Mouse (Mus musculus) embryo, embryonic 11 days (tissue): ENCODE results near the gene Bcas1.

Experiments
- DNase-seq: peaks from one replicate; pipeline ENCODE4 v3.0.0-alpha.2; 2015

The Bcas1 gene

DNA sequence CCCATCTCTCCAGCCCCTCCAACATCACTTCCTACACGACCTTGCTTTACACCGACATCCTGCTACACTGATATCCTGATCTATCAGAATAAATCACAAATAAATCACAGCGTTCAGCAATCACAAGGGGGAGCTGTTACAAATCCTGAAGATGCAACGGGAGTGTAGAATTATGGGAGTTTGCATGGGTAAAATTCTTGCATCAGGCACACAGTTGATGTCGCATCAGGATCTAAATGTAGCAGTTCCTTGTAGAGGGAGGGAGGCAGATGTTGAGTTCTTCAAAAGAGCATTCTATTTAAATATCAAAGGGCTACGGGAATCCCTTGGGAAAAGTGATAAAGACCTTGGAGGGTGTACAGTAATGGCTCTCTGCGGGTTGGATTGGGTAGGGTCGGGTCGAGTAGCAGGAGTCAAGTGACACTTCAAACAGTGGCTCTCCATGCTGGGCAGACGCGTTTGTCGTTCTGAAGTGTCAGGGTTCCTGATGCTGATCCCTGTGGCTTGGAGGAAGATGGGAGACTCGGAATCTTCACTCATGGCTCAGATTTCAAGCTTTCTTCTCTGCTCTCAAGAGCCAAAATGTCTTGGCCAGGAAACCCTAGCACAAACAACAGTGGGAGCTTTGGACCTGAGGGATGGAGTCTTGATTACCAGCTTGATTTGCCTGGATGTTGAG is 16.0 kb downstream of the Bcas1 start:
- DNase-seq, result peak; percentile 50

DNA sequence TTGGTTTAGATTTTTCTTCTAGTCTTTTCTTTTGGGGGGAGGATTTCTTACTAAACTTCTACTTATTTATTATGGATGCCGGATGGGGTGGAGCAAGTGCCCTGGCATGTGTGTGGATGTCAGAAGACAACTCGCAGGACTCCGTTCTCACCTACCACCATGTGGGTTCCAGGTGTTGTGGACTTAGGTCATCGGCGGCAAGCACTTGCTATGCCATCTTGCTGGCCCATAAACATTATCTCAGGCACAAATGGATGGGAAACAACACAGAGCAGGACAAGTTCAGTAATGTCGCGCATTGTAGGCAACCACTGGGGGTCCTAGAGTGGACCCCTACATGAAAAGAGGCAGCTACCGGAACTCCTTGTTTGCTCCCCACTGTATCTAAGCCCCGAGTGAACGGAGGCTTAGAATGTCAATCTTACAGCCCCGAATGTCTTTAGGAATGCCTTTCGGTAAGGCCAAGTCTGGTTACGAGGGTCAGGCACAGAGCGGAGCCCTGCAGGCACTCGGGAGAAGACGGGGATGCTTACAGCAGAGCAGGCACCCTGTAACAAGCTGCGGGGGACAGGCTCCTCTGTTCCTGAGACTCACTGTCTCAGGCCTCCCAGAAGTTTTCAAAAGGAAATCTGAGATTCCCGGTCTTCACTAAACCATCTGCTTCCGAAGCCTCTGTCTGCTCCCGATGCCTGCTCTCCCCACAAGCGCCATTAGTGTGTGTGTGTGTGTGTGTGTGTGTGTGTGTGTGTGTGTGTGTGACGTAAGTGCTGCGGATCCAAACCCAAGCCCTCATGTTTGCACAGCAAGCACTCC is 16.8 kb downstream of the Bcas1 start:
- peak; percentile 29 for DNase-seq

DNA sequence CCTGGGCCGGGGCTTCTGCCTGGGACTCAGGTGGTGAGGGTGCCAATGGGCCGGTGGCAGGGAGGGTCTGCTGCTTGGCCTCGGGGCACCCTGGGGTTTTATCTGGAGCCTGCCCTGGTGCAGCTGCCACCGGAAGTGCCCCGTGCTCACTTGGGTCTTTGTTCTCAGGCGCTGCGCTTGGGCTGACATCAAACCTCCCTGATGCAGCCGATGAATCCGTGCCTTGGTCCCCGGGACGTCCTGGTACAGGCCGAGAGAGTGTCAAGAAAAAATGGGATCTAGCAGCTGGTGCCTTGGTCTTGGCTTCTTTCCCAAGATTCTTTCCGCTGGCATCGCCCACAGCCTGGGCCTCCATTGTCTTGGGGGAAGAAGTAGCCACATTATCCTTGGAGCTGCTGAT is 21.2 kb downstream of the Bcas1 start:
- DNase-seq, result no peak

DNA sequence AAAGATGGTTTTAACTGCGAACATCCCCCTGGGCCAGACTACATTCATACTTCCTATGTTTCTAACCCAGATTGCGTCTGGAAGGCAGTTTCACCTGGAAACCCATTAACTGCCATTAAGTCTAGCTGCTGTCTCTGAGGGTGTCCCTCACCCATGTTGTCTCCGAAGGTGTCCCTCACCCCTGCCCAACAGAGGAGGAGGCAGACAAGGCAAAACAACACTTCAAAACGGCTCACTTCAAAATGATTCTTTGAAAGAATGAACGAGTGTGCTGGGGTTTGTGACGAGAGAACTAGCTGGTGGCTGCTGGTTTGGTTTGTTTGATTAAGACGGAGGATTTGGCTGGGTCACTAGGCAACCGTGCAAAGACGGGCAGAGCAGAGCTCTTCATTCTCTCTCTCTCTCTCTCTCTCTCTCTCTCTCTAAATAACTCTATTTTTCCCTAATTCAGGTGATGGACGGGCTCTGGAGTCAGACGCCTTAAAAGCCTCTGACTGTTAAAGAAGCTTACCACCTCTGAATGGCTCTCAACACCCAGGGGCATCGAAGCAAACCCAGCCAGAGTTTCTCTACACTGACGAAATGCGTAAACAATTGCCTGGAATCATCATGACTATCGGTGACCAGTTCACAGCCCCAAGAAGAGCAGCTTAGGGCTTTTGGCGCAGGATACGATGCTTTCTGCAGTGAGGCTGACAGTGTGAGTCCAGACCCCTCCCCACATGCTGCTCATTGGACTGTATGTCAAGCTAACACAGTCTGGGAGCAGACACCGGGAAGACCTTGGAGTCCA is 22.7 kb downstream of the Bcas1 start:
- peak; percentile 53 for DNase-seq

DNA sequence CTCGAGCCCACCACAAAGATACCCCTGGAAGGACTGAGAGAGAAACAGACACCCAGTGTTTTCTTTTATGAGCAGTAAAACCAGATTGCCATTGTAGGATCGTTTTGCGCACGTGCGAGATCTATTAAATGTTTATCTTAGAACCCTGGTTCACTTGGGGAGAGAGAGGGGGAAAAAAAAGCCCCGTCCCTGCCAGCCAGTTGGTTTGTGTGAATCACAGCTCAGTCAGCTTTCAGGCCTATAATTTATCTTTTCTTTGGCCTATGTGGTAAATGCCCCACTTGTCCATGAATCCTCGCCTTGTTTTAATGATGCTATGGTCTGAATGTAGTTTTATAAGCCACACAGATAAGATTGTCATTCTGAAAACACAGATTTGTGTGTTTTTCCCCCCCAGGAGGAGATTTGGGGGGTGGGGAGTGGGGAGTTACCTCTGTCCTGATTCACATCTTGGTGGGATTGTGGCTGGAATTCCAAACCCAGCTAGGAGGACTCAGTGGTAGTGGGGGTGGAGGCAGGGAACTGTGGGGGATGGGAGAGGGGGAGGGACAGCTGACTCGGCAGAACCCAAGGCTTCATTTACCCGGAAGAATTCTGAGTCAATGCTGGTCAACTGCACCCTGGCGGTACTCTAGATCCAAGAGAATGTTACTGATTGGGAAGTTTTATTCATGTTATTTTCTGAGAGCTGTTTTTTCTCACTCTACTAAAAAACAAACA is 23.8 kb downstream of the Bcas1 start:
- DNase-seq, result peak; percentile 56

DNA sequence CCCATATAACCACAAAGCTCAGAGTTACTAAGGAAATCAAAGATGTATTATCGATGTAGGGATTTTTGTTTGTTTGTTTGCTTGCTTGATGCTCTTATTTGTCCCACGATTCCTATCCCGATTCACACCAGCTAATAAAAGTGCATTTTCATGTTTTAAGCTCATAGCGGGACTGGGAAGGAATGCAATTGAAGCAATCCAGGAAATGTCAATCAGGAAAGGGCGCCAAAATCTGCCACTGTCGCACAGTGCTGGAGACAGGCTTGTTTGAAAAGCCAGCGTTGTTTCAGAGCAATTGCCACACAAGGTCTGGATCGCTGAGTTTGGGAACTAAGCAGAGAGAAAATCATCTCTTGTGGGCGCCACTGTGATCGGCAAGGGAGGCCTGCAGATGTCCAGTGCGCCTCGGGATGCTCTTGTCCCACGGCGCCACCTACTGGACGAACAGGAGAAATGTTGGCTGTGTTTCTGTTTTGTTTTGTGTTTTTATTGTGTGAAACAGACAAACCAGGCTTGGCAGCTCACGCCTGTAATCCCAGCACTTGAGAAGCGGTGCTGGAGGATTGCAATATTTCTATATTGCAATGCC is 26.3 kb downstream of the Bcas1 start:
- DNase-seq, result peak; percentile 89

DNA sequence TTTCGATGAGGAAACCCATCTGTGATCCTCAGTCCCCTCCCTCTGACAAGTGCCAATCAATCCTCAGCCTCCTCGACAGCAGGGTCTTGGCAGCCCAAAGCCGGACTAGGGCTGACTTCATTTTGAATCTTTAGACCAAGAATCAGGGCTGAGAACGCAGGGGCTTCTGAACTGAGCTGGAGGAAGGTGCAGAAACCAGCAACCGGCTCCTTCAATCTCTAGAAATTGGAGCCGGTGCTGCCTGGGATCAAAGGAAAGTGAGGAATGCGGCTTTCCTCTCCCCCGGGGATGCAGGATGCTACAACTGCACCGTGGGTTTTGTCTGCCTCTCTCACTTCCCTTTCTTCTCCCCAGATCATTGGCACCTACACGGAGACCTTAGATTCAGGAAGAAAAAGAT is 27.0 kb downstream of the Bcas1 start:
- peak; percentile 55 for DNase-seq

DNA sequence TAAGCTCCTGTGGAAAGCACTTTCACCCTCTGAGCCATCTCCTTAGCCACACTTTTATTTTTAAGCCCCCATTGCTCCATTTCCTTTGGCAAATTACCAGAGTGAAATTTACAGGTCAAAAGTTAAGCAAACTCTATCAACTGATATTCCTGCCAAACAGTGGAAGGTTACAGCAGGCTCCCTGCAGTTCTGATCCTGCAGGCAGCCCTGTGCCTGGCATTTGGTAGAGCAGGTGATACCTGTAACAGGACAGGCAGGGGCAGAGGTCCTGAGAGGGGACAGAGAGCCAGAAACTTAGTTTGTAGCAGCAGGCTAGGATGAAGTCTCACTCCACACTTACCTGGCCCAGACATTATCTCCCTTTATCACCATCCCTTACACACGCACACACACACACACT is 35.7 kb downstream of the Bcas1 start:
- no peak for DNase-seq

DNA sequence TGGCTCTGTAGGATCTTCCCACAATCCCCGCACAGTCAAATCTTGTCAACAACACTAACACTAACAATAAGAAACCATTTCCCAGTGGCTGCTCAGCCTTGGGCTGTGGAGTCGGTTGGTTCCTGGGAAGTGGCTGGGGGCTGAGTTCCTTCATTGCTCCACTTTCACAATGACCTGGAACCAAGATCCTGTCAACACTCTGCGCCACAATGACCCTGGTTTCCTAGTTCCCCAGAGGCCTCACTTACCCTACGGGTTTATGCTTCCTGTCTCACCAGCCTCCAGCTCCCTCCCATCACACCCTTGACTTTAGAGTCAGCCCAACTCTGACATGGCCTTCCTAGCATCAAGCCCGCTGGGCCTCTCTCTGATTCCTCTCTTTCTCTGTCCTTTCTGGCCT is 39.3 kb downstream of the Bcas1 start:
- no peak for DNase-seq

DNA sequence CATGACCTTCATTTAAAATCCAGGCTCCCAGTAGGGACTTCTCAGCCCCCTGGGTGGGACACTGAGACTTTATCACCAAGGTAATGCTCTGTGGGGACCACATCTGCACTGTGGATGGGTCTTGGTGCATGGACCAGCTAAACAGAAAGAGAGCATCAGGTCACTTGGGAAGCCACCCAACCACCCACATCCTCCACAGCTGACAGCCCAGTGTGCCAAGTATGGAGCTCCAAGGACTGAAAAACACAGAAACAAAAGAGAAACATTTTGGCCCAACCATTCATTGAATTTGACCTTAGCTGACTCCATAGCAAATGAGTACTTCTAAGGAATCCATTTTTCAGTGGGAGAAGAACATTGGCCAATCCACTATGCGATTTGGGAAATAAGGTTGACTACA is 42.1 kb downstream of the Bcas1 start:
- DNase-seq, result no peak

DNA sequence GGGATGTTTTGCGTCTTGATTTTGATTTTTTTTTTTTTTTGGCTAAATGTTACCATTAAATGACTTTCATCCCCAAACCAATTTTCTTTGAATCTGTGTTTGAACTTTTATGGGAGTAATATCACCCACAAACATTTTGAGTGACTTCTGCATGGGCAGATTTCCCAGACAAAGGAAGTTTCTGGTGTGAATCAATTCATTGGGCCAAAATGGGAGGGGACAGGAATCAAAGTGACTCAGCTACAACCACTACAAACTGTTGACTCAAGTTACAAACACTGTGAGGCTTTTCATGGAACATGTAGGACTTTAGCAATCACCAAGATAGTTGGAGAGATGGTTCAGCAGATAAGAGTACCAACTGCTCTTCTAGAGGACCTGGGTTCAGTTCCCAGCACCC is 42.9 kb downstream of the Bcas1 start:
- no peak for DNase-seq

DNA sequence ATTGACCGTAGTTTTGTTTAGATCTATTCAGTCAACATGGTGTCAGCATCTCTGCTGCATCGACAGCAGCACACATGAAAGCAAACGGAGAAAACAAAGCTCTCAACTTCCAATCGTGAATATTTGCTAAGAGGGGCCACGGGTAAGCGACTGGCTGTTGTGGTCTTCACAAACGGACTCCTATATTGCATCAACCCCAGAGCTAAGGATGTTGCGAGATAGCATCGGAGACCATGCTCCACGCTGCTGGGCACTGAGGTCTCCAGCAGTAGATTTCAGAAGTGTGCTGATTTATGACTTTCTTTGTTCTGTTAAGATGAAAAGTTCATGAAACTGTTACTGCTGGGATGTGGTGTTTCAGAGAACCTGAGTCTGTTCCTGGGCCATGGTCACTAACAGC is 54.3 kb downstream of the Bcas1 start:
- DNase-seq, result no peak

DNA sequence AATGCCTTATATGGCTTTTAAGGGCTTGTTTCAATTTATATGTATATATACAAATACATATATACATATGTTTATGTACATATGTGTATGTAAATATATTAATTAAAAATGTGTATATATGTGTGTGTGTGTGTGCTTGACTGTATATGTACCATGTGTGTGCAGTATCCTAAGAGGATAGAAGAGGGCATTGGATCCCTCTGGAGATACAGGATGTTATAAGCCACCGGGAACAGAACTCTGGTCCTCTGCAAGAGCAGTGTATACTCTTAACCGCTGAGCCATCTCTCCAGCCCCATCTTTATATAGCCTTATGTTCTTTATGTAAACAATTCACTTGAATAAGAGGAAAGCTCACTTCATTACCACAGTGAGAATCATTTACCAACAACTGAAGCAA is 62.0 kb downstream of the Bcas1 start:
- DNase-seq, result no peak

DNA sequence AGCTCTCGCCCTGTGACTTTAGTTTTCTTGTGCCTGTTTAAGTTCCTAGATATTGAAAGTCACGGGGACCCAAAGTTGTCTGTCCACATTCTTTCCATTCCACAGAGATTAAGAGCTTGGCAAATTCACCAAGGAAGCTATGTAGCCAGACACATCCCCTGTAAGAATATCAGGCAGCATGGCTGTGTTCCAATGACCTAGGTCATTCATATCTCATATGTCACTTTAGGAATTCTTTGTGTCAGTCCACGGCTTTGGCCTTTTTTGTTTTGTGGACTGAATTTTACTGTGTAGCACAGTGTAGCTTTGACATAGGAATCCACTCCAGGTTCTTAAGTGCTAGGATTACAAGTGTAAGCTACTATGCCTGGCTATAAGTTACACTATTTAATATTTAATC is 62.4 kb downstream of the Bcas1 start:
- DNase-seq, result no peak

DNA sequence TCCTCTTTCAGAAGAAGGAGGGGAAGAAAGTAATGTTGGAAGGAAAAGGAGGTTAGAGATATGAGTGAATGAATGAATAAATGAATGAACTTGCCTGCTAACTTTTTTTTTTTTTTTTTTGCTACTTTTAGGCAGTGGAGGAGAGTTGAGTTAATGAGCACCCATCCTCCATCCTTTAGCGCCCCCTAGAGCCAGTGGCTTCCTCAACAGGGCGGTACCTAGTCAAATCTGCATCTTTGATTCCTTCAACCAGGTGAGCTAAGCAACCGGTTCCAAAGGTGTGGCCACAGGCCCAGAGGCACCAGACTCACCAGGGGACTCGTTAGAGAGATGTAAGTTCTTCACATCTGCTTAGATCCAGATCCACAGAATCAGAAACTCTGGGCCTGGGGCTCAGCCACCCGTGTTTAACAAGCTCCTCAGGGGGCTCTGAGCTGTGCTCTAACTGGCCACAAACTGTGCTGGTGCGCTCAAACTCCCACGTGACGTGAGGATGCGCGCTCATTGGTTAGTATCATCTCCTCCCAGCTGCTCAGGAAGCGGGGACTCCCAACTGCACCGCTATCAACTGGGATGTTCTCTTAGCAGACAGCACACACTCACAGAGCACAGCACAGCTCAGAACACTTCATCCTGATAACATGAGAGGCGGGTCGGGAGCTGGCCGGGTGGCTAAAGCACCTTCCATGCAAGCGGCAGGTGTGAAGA is 70.8 kb downstream of the Bcas1 start:
- peak; percentile 22 for DNase-seq

DNA sequence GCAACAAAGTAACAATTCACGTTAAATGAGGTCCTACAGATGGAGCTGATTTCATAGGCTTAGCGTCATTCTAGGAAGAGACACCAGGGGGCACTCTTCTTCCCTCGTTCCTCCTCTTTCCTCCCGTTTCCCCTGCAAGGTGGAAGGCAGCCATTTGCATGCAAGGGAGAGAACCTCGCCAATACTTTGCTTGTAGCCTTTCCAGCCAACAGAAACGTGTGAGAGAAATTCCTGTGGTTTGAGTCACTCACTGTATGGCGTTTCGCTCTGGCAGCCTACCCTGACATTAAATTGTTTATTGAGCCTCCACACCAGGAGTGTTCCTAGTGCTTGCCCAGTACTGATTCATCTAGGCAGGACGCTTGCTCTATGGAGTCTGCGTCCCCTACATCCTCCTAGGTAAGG is 72.7 kb downstream of the Bcas1 start:
- peak; percentile 84 for DNase-seq

DNA sequence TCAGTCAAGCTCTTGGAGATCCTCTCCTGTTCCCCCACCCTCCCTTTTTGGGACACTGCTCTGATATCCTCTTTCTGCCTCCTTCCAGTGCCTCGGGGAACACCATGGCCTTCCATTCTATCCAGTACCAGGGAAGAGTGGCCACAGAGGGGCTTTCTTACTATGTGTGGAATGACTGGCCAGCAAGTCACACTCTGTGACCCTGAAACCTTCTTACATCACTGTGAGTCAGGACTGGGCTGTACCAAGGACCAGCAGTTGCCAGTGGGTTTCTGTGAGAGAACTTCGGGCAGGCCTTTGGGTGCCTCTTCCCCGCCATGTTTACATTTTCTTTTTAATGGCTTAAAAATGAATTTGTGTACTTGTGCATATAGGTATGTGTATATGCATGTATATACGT is 75.4 kb downstream of the Bcas1 start:
- no peak for DNase-seq

DNA sequence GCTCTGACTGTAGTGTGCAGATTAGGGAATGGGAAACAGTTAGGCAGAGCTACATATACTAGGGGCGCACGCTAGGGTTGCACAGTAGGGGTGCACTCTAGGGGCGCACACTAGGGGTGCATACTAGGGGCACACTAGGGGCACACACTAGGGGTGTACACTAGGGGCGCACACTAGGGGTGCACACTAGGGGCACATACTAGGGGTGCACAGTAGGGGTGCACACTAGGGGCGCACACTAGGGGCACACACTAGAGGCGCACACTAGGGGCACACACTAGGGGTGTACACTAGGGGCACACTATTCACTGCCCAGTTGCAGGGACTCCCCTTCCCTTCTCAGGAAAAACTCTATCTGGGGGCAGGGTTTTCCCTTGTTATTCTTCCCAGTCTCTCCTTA is 75.8 kb downstream of the Bcas1 start:
- DNase-seq, result no peak

DNA sequence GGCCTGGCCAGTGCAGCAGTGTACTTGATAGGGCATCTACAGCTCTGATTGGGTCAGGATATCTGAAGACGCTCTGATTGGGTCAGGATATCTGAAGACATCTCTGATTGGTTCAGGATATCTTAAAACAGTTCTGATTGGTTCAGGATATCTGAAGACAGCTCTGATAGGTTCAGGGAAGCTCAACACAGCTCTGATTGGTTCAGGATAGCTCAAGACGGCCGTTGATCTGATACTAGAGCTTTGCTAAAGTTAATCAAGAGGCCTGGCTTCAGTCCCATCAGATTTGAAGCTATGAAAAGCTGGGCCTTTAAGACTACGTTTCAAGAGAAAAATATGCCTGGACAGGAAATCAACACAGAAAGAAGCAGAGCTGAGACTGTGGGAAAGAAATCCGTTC is 77.9 kb downstream of the Bcas1 start:
- DNase-seq, result no peak

DNA sequence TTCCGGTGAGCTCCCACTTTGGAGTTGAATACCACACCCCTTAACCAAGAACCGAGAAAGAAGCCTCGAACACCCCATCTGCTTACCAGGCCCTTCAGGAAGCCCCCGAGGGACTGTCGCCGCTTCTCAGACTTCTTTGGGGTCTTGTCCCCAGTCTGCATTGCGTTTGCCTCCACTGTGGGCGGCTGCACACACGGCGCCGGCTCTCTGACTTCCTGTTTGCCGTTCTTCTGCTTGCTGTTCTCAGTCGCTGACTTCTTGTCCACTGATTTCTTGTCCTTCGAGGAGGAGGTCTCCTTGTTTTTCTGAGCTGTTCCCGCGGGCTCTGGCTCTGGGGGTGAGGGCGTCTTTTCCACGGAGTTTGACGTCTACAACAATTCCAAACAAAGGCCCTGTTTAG is 78.5 kb downstream of the Bcas1 start:
- no peak for DNase-seq

DNA sequence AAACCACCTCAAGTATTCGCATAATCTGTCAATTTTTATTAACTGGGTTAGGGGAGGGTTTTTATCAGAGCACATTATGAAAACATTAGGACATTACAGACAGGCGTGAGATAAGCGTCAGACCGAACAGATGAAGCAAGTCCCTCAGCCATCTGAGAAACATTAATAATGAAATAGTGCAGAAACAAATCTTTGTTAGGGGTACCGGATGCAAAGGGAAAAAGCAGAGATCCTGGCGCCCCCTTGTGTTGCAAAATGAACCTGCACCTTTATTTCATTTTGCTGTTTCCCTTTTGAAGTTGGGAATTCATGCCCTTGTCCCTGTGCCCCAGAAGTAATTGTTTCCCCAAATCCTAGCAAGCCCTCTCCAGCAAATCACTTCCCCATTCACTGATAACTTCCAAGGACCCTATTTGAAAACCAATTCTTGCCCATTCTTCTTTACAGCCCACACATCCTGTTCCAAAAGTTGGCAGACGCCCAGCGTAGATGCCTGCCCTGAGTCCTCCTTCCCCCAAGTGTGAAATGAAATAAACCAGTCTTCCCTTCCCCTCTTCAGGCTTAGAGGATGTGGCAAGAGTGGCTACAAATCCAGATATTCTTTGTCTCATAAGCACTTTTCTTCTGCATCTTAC is 80.4 kb downstream of the Bcas1 start:
- DNase-seq, result peak; percentile 71

DNA sequence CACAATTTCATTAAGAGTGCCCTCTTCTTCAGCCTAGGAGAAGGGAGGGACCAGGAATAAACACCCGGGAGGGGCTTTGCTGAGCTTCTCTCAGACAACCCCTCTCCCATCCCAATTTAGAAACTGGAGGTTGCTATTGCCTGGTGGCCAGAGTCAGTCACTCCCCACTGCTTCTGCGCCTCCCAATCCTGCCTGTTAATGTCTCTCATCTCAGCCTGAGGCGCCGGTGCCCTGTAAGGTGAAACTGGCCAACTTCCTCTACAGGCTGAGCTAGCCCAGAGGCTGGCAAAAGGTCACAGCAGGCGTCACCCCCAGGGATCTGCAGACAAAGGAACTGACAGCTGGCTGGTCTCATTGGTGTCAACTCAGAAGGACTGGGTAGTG is 82.2 kb downstream of the Bcas1 start:
- peak; percentile 70 for DNase-seq
